Mouse (Mus musculus) liver, embryonic 18 days (tissue): ENCODE results near the gene Olfr430. TPM values are rescaled to one million over a fixed set of nuclear protein-coding genes. Genes with fewer than 3 reads are reported as not detected.

Experiments
- polyA plus RNA-seq: library from polyadenylated mRNA; depleted of rRNA; stranded (reverse); fragments of >200 nt; gene quantifications from 2 replicates; pipeline ENCODE4 v1.2.3, GENCODE M21; 2012; rRNA removed

The Olfr430 gene
- polyA plus RNA-seq = not detected in 2 replicates

GRCm38 (mm10) chr1:174066305-174066704, at the start of gene Olfr430:
Gene Olfr430 (plus strand): TSS chr1:174066605.

GRCm38 (mm10) chr1:174031698-174032097, 34.7 kb upstream of the Olfr430 start, which contains the start of gene Ifi205:
Gene Ifi205 (minus strand): TSS chr1:174031810.

GRCm38 (mm10) chr1:174040523-174041177, 25.8 kb upstream of the Olfr430 start, which contains the start of gene Olfr433:
Gene Olfr433 (plus strand): TSS chr1:174040705.

GRCm38 (mm10) chr1:174048893-174049292, 17.5 kb upstream of the Olfr430 start, which contains the start of gene Olfr432:
Gene Olfr432 (plus strand): TSS chr1:174049205.

GRCm38 (mm10) chr1:174084031-174084430, 17.6 kb downstream of the Olfr430 start, which contains the start of gene Olfr429:
Gene Olfr429 (plus strand): TSS chr1:174084331.

GRCm38 (mm10) chr1:174096591-174096990, 30.2 kb downstream of the Olfr430 start, which contains the start of gene Olfr427:
Gene Olfr427 (plus strand): TSS chr1:174096891.

GRCm38 (mm10) chr1:174121062-174121461, 54.7 kb downstream of the Olfr430 start, which contains the start of gene Olfr231:
Gene Olfr231 (minus strand): TSS chr1:174121162.

Other genes starting within 250 kb of the Olfr430 start
- gene Ifi211, start 153.6 kb upstream of the Olfr430 start, polyA plus RNA-seq = 6.9 and 7.9 TPM in 2 replicates
- gene Mndal, start 124.1 kb upstream of the Olfr430 start, polyA plus RNA-seq = 11.5 and 13.0 TPM in 2 replicates
- 6.8 and 8.2 TPM in 2 replicates for gene Ifi203, start 123.9 kb upstream of the Olfr430 start, polyA plus RNA-seq
- not detected in 2 replicates for gene Ifi202b, start 83.9 kb upstream of the Olfr430 start, polyA plus RNA-seq
- gene Ifi205, start 34.8 kb upstream of the Olfr430 start, polyA plus RNA-seq = 1.5 and 2.3 TPM in 2 replicates
- 0.18 and 0.19 TPM in 2 replicates for gene Olfr433, start 25.9 kb upstream of the Olfr430 start, polyA plus RNA-seq
- 0.01 TPM in 2 replicates for gene Olfr432, start 17.4 kb upstream of the Olfr430 start, polyA plus RNA-seq
- not detected in 2 replicates for gene Olfr429, start 17.7 kb downstream of the Olfr430 start, polyA plus RNA-seq
- gene Olfr427, start 30.3 kb downstream of the Olfr430 start, polyA plus RNA-seq = not detected in 2 replicates
- gene Olfr231, start 54.6 kb downstream of the Olfr430 start, polyA plus RNA-seq = 0.02 TPM in 1 of 2 replicates, not detected in the other
- not detected in 2 replicates for gene Olfr424, start 64.9 kb downstream of the Olfr430 start, polyA plus RNA-seq
- gene Olfr420, start 89.0 kb downstream of the Olfr430 start, polyA plus RNA-seq = not detected in 2 replicates
- gene Spta1, start 106.2 kb downstream of the Olfr430 start, polyA plus RNA-seq = 14.8 and 15.7 TPM in 2 replicates
- not detected in 2 replicates for gene Olfr419, start 185.5 kb downstream of the Olfr430 start, polyA plus RNA-seq